Mouse (Mus musculus) intestine, embryonic 15.5 days (tissue): ENCODE measurements at regions not wholly inside any gene's neighbourhood (a gene's known extent, or its start where the extent isn't known, plus 50 kb on each side); places are given as distances from the start of the nearest gene placed in this dataset.

ENCODE experiments used
- ATAC-seq: fragments of 200-750 bp; cut with Nextera tagmentation; 2 replicates; pipeline ENCODE4 v1.8.0; 2017; ENCODE audit warnings: moderate TSS enrichment, moderate library complexity
- H3K27ac ChIP-seq: fragments of 300-500 bp; sonication (generic); 2 replicates; pipeline ENCODE4 v1.5.1; 2015; ENCODE audit warnings: mild to moderate bottlenecking, inconsistent platforms
- H3K27me3 ChIP-seq: fragments of 300-500 bp; sonication (generic); replicated peaks from 2 replicates; pipeline ENCODE4 v1.6.1; 2015; ENCODE audit warnings: inconsistent platforms
- H3K36me3 ChIP-seq: fragments of 300-500 bp; sonication (generic); 2 replicates; pipeline ENCODE4 v1.6.1; 2015; ENCODE audit warnings: inconsistent platforms
- H3K4me1 ChIP-seq: fragments of 300-500 bp; sonication (generic); replicated peaks from 2 replicates; pipeline ENCODE4 v1.6.1; 2015; ENCODE audit warnings: inconsistent platforms
- H3K4me2 ChIP-seq: fragments of 300-500 bp; sonication (generic); replicated peaks from 2 replicates; pipeline ENCODE4 v1.6.1; 2015; ENCODE audit warnings: mild to moderate bottlenecking, inconsistent platforms
- H3K4me3 ChIP-seq: fragments of 300-500 bp; sonication (generic); replicated peaks from 2 replicates; pipeline ENCODE4 v1.5.1; 2015; ENCODE audit warnings: inconsistent platforms
- H3K9ac ChIP-seq: fragments of 300-500 bp; sonication (generic); 2 replicates; pipeline ENCODE4 v1.6.1; 2015; ENCODE audit warnings: inconsistent platforms
- H3K9me3 ChIP-seq: fragments of 300-500 bp; sonication (generic); 2 replicates; pipeline ENCODE4 v1.6.1; 2016; ENCODE audit warnings: inconsistent platforms
- WGBS: fragments of 180-500 bp; shearing (Covaris S2); methylation state at CpG from one replicate; pipeline ENCODE4 v1.1.7; 2015; 5-methylcytosine and 5-hydroxymethylcytosine counted together

- 84% methylated on average over 5 of the region's 5 CpGs for WGBS
- ATAC-seq = no peak
- H3K27ac ChIP-seq = no peak overlapping the region
- H3K4me1 ChIP-seq = no peaks in the 10 kb centered on the region
- H3K4me2 ChIP-seq = no peak overlapping the region
- no peak overlapping the region for H3K9ac ChIP-seq
- H3K36me3 ChIP-seq = no peaks in the 10 kb centered on the region
- no peaks in the 10 kb centered on the region for H3K27me3 ChIP-seq
- H3K9me3 ChIP-seq = no peaks in the 10 kb centered on the region
- no peak overlapping the region for H3K4me3 ChIP-seq
Observed at GRCm38 (mm10) chr11:7932638-7933037, 718.9 kb upstream of the Igfbp3 start.

DNA sequence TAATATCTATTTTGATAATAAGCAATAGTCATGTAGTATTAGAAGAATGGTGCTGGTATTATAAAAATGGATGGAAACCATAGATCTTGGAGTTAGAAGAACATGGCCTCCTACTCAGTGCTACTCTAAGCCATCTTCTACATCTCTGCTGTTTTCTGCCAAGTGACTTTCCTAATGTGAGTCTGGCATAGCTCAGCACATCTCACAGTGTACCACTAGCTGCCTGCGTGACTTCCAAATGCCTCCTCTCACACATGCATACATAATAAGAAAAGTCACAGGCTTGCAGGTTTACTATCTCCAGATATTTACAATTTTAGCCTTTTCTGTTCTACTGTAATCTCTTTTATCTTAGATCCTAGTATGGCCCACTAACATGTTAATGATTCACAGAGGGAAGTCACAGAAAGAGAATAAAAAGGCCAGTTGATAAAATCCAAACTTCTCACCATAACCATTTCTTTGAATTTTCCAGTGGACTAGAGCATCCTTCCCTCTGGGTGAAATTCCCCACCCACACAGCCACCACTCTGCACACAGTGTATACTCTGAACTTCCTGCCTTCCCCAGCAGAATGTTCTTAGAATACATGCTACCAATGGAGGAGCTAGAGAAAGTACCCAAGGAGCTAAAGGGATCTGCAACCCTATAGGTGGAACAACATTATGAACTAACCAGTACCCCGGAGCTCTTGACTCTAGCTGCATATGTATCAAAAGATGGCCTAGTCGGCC, 717.5 kb upstream of the Igfbp3 start:
- Histone ChIP-seq H3K36me3 (no peaks in the 10 kb centered on the region), H3K27ac (no peak overlapping the region), H3K9ac (no peak overlapping the region), H3K4me3 (no peak overlapping the region), H3K27me3 (no peaks in the 10 kb centered on the region), H3K4me2 (no peak overlapping the region), H3K9me3 (no peaks in the 10 kb centered on the region), H3K4me1 (no peaks in the 10 kb centered on the region)
- 91% methylated on average over 3 of the region's 3 CpGs for WGBS
- ATAC-seq = no peak

DNA sequence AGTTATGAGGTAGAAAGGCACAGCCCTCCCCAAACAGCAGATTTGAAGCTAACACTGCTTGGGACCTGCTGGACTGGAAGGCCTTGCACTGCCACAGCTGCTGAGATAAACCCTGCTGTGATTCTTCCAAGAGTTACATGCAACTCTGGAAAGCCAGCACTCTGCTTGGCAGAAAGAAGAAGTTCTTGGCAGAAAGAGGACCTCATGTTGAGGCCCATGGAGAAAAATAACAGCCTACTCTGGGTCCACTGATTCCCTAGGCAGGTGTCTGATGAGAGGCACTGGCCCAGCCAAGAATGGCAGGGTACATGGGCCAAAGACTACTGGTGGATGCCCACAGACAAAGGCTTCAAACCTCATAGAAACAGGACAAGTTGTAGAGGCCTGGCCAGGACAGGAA, 714.0 kb upstream of the Igfbp3 start:
- H3K4me1 ChIP-seq = no peaks in the 10 kb centered on the region
- ATAC-seq = no peak
- H3K27me3 ChIP-seq = no peaks in the 10 kb centered on the region
- no peak overlapping the region for H3K9ac ChIP-seq
- no peaks in the 10 kb centered on the region for H3K9me3 ChIP-seq
- H3K27ac ChIP-seq = no peak overlapping the region
- no peak overlapping the region for H3K4me2 ChIP-seq
- no peak overlapping the region for H3K4me3 ChIP-seq
- H3K36me3 ChIP-seq = no peaks in the 10 kb centered on the region

- H3K4me1 ChIP-seq = no peaks in the 10 kb centered on the region
- WGBS = 69% methylated on average over 3 of the region's 3 CpGs
- no peak overlapping the region for H3K4me3 ChIP-seq
- no peak overlapping the region for H3K4me2 ChIP-seq
- no peak for ATAC-seq
- H3K9ac ChIP-seq = no peak overlapping the region
- no peaks in the 10 kb centered on the region for H3K36me3 ChIP-seq
- no peak overlapping the region for H3K27ac ChIP-seq
- H3K27me3 ChIP-seq = no peaks in the 10 kb centered on the region
- H3K9me3 ChIP-seq = no peaks in the 10 kb centered on the region
Observed at GRCm38 (mm10) chr11:7912036-7912435, 698.3 kb upstream of the Igfbp3 start.

DNA sequence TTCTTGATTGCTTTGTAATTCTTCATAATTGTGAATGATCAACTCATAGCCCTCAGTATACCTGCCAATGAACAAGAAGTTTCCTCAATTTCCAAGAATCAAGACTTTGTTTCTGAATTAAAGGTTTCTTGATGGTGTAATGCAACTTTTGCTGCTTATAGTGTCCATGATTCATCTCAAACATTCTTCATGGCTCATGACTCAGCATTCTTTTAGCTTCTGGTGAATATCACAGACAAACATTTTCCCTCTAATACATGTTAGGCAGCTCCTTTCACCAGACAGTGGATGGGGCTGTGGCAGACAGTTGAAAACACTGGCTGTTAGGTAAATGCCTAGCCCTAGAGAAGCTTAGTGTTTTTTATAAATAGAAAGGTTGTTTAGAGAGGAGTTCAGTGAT, 686.5 kb upstream of the Igfbp3 start:
- Histone ChIP-seq H3K36me3 (no peaks in the 10 kb centered on the region), H3K27ac (no peak overlapping the region), H3K9ac (no peak overlapping the region), H3K27me3 (no peaks in the 10 kb centered on the region), H3K9me3 (no peaks in the 10 kb centered on the region), H3K4me2 (no peak overlapping the region), H3K4me3 (no peak overlapping the region), H3K4me1 (no peaks in the 10 kb centered on the region)
- no peak for ATAC-seq

GRCm38 (mm10) chr11:7898204-7898603, 684.5 kb upstream of the Igfbp3 start:
- Histone ChIP-seq H3K4me1 (no peaks in the 10 kb centered on the region), H3K36me3 (no peaks in the 10 kb centered on the region), H3K9ac (no peak overlapping the region), H3K4me2 (no peak overlapping the region), H3K4me3 (no peak overlapping the region), H3K9me3 (no peaks in the 10 kb centered on the region), H3K27ac (no peak overlapping the region), H3K27me3 (no peaks in the 10 kb centered on the region)
- WGBS = 55% methylated on average over 5 of the region's 5 CpGs
- no peak for ATAC-seq

DNA sequence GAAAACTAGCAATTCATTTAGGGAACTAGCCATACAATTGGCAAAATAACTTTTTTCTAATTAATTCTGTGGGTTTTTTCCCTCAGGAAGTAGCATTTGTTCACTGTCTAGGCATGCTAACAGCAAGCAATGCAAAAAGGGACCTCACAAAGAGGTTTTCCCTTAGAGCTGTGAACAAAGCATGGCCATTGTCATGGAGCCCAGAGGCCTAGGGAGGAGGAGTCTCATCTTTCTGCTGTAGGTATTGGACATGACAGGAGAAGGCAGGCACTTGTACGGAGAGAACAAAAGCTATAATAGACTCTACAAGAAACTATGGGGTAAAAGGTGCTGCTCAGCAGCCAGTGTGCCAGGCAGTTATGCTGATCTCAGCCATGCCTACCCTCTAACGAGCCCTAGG, 666.8 kb upstream of the Igfbp3 start:
- Histone ChIP-seq H3K36me3 (no peaks in the 10 kb centered on the region), H3K27me3 (no peaks in the 10 kb centered on the region), H3K4me1 (no peaks in the 10 kb centered on the region), H3K4me2 (no peak overlapping the region), H3K27ac (no peak overlapping the region), H3K9ac (no peak overlapping the region), H3K4me3 (no peak overlapping the region), H3K9me3 (no peaks in the 10 kb centered on the region)
- no peak for ATAC-seq
- WGBS = 75% methylated on average over 2 of the region's 2 CpGs

- Histone ChIP-seq H3K9me3 (no peaks in the 10 kb centered on the region), H3K36me3 (no peaks in the 10 kb centered on the region), H3K27ac (no peak overlapping the region), H3K27me3 (no peaks in the 10 kb centered on the region), H3K4me2 (no peak overlapping the region), H3K4me3 (no peak overlapping the region), H3K4me1 (no peaks in the 10 kb centered on the region), H3K9ac (no peak overlapping the region)
- ATAC-seq = no peak
- WGBS = 49% methylated on average over 3 of the region's 3 CpGs
Observed at GRCm38 (mm10) chr11:7864116-7864515, 650.4 kb upstream of the Igfbp3 start.

GRCm38 (mm10) chr11:7863711-7864110, 650.0 kb upstream of the Igfbp3 start:
- Histone ChIP-seq H3K36me3 (no peaks in the 10 kb centered on the region), H3K9me3 (no peaks in the 10 kb centered on the region), H3K27me3 (no peaks in the 10 kb centered on the region), H3K9ac (no peak overlapping the region), H3K27ac (no peak overlapping the region), H3K4me3 (no peak overlapping the region), H3K4me1 (no peaks in the 10 kb centered on the region), H3K4me2 (no peak overlapping the region)
- 56% methylated on average over 5 of the region's 5 CpGs for WGBS
- no peak for ATAC-seq

DNA sequence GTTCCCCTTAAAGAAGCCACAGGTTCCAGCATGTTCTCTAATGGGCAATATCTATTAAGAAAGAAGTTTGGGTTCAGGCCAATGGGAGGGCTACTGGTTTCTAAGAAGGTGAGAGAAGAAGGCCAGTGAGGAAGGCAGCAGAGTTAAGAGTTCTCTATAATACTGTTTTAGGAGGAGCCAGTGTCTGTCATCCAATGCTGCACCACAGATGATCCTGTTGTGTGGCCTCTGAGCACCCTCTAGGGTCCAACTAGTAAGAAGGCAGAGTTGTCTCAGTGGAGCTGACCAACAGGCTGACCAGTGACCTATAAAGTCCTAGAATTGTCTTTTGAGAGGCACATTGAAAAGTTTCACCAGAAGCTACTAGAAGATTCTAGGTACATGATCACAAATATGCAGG, 648.8 kb upstream of the Igfbp3 start:
- no peaks in the 10 kb centered on the region for H3K36me3 ChIP-seq
- ATAC-seq = no peak
- no peak overlapping the region for H3K4me2 ChIP-seq
- no peaks in the 10 kb centered on the region for H3K9me3 ChIP-seq
- H3K27ac ChIP-seq = no peak overlapping the region
- H3K4me1 ChIP-seq = no peaks in the 10 kb centered on the region
- no peak overlapping the region for H3K4me3 ChIP-seq
- H3K9ac ChIP-seq = no peak overlapping the region
- H3K27me3 ChIP-seq = no peaks in the 10 kb centered on the region

DNA sequence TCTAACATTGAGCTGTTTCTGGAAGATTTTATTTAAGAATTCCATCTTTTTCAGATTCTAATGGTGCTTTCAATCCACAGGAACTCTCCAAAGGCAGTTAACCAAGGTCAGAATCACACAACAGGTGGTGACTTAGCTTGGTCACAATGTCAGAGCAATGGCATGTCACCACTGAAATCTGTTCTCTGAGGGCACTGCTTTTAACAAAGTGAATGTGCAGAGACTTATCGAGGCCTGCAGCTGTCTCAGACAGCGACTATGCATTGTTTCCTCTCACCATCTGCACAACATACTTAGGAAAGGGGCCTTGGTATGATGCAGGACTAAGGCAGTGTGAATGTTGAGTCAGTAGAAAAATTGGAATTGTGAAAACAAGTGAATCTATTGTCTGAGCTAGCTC, 638.9 kb upstream of the Igfbp3 start:
- no peak overlapping the region for H3K9ac ChIP-seq
- no peaks in the 10 kb centered on the region for H3K27me3 ChIP-seq
- H3K4me3 ChIP-seq = no peak overlapping the region
- H3K4me2 ChIP-seq = no peak overlapping the region
- H3K4me1 ChIP-seq = no peaks in the 10 kb centered on the region
- no peaks in the 10 kb centered on the region for H3K36me3 ChIP-seq
- no peak for ATAC-seq
- H3K9me3 ChIP-seq = no peaks in the 10 kb centered on the region
- WGBS = 78% methylated on average over 2 of the region's 2 CpGs
- no peak overlapping the region for H3K27ac ChIP-seq

DNA sequence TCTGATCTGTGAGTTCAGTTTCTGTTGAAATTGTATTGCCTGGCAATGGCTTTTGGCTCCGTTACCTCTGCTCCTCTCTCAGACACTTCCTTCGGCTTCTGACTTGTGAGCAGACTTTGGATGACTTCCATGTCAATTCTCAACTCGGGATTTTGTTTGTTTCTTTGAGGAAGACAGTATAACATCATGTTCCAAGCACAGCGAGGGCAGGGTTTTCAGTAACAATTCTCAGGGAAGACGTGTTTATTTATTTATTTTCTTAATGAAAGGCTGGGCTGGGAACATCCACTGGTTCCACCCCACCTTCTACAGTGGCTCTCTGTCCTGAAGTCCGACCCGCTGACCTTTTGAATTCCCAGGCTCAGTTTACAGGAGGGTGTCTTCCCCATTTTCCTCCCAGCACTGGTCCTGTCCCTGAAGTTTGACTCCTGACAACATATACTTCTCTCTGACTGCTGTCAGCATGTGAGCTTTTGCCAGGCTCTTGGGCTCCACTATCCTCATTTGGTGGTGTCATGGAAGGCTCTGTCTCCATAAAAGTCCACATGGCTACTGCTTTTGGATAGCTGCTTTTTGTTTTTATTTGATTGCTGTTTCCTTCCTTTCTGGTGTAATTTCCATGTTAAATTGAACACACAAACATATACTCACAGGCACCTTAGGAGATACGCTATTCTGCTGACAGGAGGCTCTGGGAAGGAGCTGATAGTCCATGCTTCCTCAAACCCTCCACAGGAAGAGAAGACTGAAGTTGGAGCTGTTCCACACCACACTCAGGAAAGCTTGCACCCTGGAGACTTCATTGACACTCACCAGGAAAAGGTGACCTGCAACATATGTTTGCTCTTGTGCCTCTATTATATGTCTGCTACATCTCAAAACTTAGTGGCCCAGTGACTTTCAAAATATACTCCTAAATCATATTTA, 624.9 kb upstream of the Igfbp3 start:
- Histone ChIP-seq H3K9me3 (no peaks in the 10 kb centered on the region), H3K36me3 (no peaks in the 10 kb centered on the region), H3K27me3 (no peaks in the 10 kb centered on the region), H3K27ac (no peak overlapping the region), H3K4me3 (no peak overlapping the region), H3K4me2 (no peak overlapping the region), H3K9ac (no peak overlapping the region), H3K4me1 (no peaks in the 10 kb centered on the region)
- ATAC-seq = no peak
- WGBS = 43% methylated on average over 8 of the region's 8 CpGs

GRCm38 (mm10) chr11:7837486-7837885, 623.8 kb upstream of the Igfbp3 start:
- H3K9ac ChIP-seq = no peak overlapping the region
- 85% methylated on average over 5 of the region's 5 CpGs for WGBS
- ATAC-seq = no peak
- no peaks in the 10 kb centered on the region for H3K9me3 ChIP-seq
- no peaks in the 10 kb centered on the region for H3K4me1 ChIP-seq
- H3K4me2 ChIP-seq = no peak overlapping the region
- no peaks in the 10 kb centered on the region for H3K36me3 ChIP-seq
- H3K4me3 ChIP-seq = no peak overlapping the region
- no peaks in the 10 kb centered on the region for H3K27me3 ChIP-seq
- H3K27ac ChIP-seq = no peak overlapping the region
